Mouse (Mus musculus) MEL (cell line): ENCODE measurements around the gene Gm32742. TPM values are rescaled to one million over a fixed set of nuclear protein-coding genes. Genes with fewer than 3 reads are reported as not detected.

Experiments
- DNase-seq: peaks from one replicate; pipeline ENCODE4 v3.0.0; 2011; ENCODE audit warnings: low read depth, low spot score
- H3K27ac ChIP-seq: 2 replicates; pipeline ENCODE4 v1.5.1; 2012; ENCODE audit warnings: low read depth, mild to moderate bottlenecking, control low read depth, low read length, moderate library complexity; ENCODE audit not compliant: control insufficient read depth
- H3K27me3 ChIP-seq, 2 experiments: fragments of 150-350 bp in 1 of 2; sonication (generic) in 1 of 2; 2 replicates each; pipeline ENCODE4 v1.6.1; 2012; ENCODE audit warnings: low read length in 2 of 2, mild to moderate bottlenecking in 2 of 2, improper control_type of control experiment in 1 of 2, moderate library complexity in 1 of 2; ENCODE audit not compliant: insufficient read depth in 2 of 2, control insufficient read depth in 1 of 2
- H3K36me3 ChIP-seq, 2 experiments: 2 replicates each; pipeline ENCODE4 v1.6.1; 2012 to 2014; ENCODE audit warnings: low read length in 2 of 2, improper control_type of control experiment in 1 of 2, inconsistent platforms in 1 of 2, mild to moderate bottlenecking in 1 of 2; ENCODE audit not compliant: insufficient read depth in 2 of 2, control insufficient read depth in 1 of 2
- H3K4me1 ChIP-seq, 2 experiments: fragments of 150-350 bp in 1 of 2; sonication (generic) in 1 of 2; 2 replicates each; pipeline ENCODE4 v1.6.1; 2012; ENCODE audit warnings: low read length in 2 of 2, improper control_type of control experiment in 1 of 2, mild to moderate bottlenecking in 1 of 2; ENCODE audit not compliant: insufficient read depth in 2 of 2, control insufficient read depth in 1 of 2
- H3K4me3 ChIP-seq, 2 experiments: fragments of 150-350 bp in 1 of 2; sonication (generic) in 1 of 2; 2 replicates each; pipeline ENCODE4 v1.5.1; 2012; ENCODE audit warnings: low read depth in 2 of 2, low read length in 2 of 2, mild to moderate bottlenecking in 2 of 2, moderate library complexity in 2 of 2, control low read depth in 1 of 2, improper control_type of control experiment in 1 of 2; ENCODE audit not compliant: control insufficient read depth in 1 of 2, insufficient read depth in 1 of 2
- H3K79me2 ChIP-seq: 2 replicates; pipeline ENCODE4 v1.6.1; 2012; ENCODE audit warnings: mild to moderate bottlenecking, low read length, moderate library complexity; ENCODE audit not compliant: control insufficient read depth, poor library complexity, insufficient read depth
- H3K9ac ChIP-seq: 2 replicates; pipeline ENCODE4 v1.6.1; 2012; ENCODE audit warnings: low read depth, mild to moderate bottlenecking, control low read depth, low read length, moderate library complexity; ENCODE audit not compliant: control insufficient read depth, poor library complexity, severe bottlenecking
- H3K9me3 ChIP-seq: fragments of 150-350 bp; sonication (generic); replicated peaks from 2 replicates; pipeline ENCODE4 v1.6.1; 2012; ENCODE audit warnings: mild to moderate bottlenecking, low read length, improper control_type of control experiment, moderate library complexity; ENCODE audit not compliant: insufficient read depth
- BHLHE40 ChIP-seq: IDR thresholded peaks from 2 replicates; pipeline ENCODE4 v1.6.1; 2012; ENCODE audit warnings: low read depth, mild to moderate bottlenecking, inconsistent platforms, low read length, improper control_type of control experiment, borderline replicate concordance
- CHD1 ChIP-seq: IDR thresholded peaks from 2 replicates; pipeline ENCODE4 v1.6.1; 2012; ENCODE audit warnings: low read depth, mild to moderate bottlenecking, inconsistent platforms, low read length, improper control_type of control experiment
- CHD2 ChIP-seq: IDR thresholded peaks from 2 replicates; pipeline ENCODE4 v1.6.1; 2011; ENCODE audit warnings: low read length, improper control_type of control experiment
- CTCF ChIP-seq, 3 experiments: IDR thresholded peaks in 2 of 3; conservative IDR thresholded peaks in 1 of 3; 2 replicates each; pipeline ENCODE4 v1.5.1; 2011 to 2012; ENCODE audit warnings: low read length in 3 of 3, low read depth in 2 of 3, mild to moderate bottlenecking in 2 of 3, improper control_type of control experiment in 1 of 3, inconsistent platforms in 1 of 3, mixed read lengths in 1 of 3, moderate library complexity in 1 of 3; ENCODE audit not compliant: control insufficient read depth in 1 of 3, insufficient read depth in 1 of 3, poor library complexity in 1 of 3, severe bottlenecking in 1 of 3
- EP300 ChIP-seq, 2 experiments: IDR thresholded peaks; 2 replicates each; pipeline ENCODE4 v1.6.1; 2011; ENCODE audit warnings: improper control_type of control experiment in 2 of 2, low read length in 2 of 2, low read depth in 1 of 2, mild to moderate bottlenecking in 1 of 2
- ETS1 ChIP-seq: IDR thresholded peaks from 2 replicates; pipeline ENCODE4 v1.6.1; 2012; ENCODE audit warnings: low read depth, mild to moderate bottlenecking, inconsistent platforms, low read length, improper control_type of control experiment, moderate library complexity
- GABPA ChIP-seq: IDR thresholded peaks from 2 replicates; pipeline ENCODE4 v1.6.1; 2012; ENCODE audit warnings: low read depth, mild to moderate bottlenecking, inconsistent platforms, low read length, improper control_type of control experiment, moderate library complexity
- GATA1 ChIP-seq: IDR thresholded peaks from 2 replicates; pipeline ENCODE4 v1.6.1; 2011; ENCODE audit warnings: low read depth, low read length, improper control_type of control experiment
- HCFC1 ChIP-seq: IDR thresholded peaks from 2 replicates; pipeline ENCODE4 v1.6.1; 2012; ENCODE audit warnings: low read depth, mild to moderate bottlenecking, inconsistent platforms, low read length, improper control_type of control experiment, moderate library complexity
- KAT2A ChIP-seq: conservative IDR thresholded peaks from 2 replicates; pipeline ENCODE4 v1.6.1; 2012; ENCODE audit warnings: low read depth, low read length, improper control_type of control experiment, inconsistent platforms
- MAFK ChIP-seq: IDR thresholded peaks from 2 replicates; pipeline ENCODE4 v1.6.1; 2011; ENCODE audit warnings: low read depth, mild to moderate bottlenecking, low read length, improper control_type of control experiment, borderline replicate concordance
- MEF2A ChIP-seq: IDR thresholded peaks from 2 replicates; pipeline ENCODE4 v1.6.1; 2014; ENCODE audit warnings: low read depth, mild to moderate bottlenecking, inconsistent platforms, low read length, improper control_type of control experiment; ENCODE audit not compliant: poor library complexity, insufficient replicate concordance, severe bottlenecking; ENCODE audit errors: extremely low read depth
- MXI1 ChIP-seq: IDR thresholded peaks from 2 replicates; pipeline ENCODE4 v1.6.1; 2011; ENCODE audit warnings: mild to moderate bottlenecking, low read depth, low read length, improper control_type of control experiment
- MYB ChIP-seq: IDR thresholded peaks from 2 replicates; pipeline ENCODE4 v1.6.1; 2011; ENCODE audit warnings: mild to moderate bottlenecking, low read depth, low read length, improper control_type of control experiment
- MYC ChIP-seq: IDR thresholded peaks from 2 replicates; pipeline ENCODE4 v1.6.1; 2011; ENCODE audit warnings: low read depth, mild to moderate bottlenecking, low read length, improper control_type of control experiment, moderate library complexity
- NRF1 ChIP-seq: IDR thresholded peaks from 2 replicates; pipeline ENCODE4 v1.6.1; 2014; ENCODE audit warnings: low read depth, mild to moderate bottlenecking, inconsistent platforms, low read length, improper control_type of control experiment, moderate library complexity; ENCODE audit not compliant: poor library complexity, insufficient read depth, severe bottlenecking
- POLR2AphosphoS2 ChIP-seq: IDR thresholded peaks from 2 replicates; pipeline ENCODE4 v1.6.1; 2011; ENCODE audit warnings: low read length, improper control_type of control experiment
- RAD21 ChIP-seq: IDR thresholded peaks from 2 replicates; pipeline ENCODE4 v1.6.1; 2011; ENCODE audit warnings: mild to moderate bottlenecking, low read depth, low read length, improper control_type of control experiment
- SIN3A ChIP-seq: IDR thresholded peaks from 2 replicates; pipeline ENCODE4 v1.6.1; 2012; ENCODE audit warnings: low read length, improper control_type of control experiment, inconsistent platforms
- TBP ChIP-seq: IDR thresholded peaks from 2 replicates; pipeline ENCODE4 v1.8.0; 2011; ENCODE audit warnings: low read depth, low read length, improper control_type of control experiment
- TCF12 ChIP-seq: IDR thresholded peaks from 2 replicates; pipeline ENCODE4 v1.6.1; 2014; ENCODE audit warnings: low read depth, mild to moderate bottlenecking, inconsistent platforms, low read length, improper control_type of control experiment, moderate library complexity
- ZC3H11A ChIP-seq: IDR thresholded peaks from 2 replicates; pipeline ENCODE4 v1.6.1; 2012; ENCODE audit warnings: low read depth, mild to moderate bottlenecking, inconsistent platforms, low read length, improper control_type of control experiment
- ZKSCAN1 ChIP-seq: IDR thresholded peaks from 2 replicates; pipeline ENCODE4 v1.6.1; 2012; ENCODE audit warnings: low read depth, mild to moderate bottlenecking, inconsistent platforms, low read length, improper control_type of control experiment, moderate library complexity
- ZMIZ1 ChIP-seq: IDR thresholded peaks from 2 replicates; pipeline ENCODE4 v1.6.1; 2012; ENCODE audit warnings: low read depth, mild to moderate bottlenecking, inconsistent platforms, low read length, improper control_type of control experiment, moderate library complexity
- ZNF384 ChIP-seq: IDR thresholded peaks from 2 replicates; pipeline ENCODE4 v1.6.1; 2012; ENCODE audit warnings: low read depth, mild to moderate bottlenecking, inconsistent platforms, low read length, improper control_type of control experiment
- polyA plus RNA-seq, 2 experiments: library from polyadenylated mRNA; stranded (reverse) in 1 of 2; unstranded in 1 of 2; fragments of >175 nt in 1 of 2; fragments of >200 nt in 1 of 2; gene quantifications; 2 replicates each; pipeline versions ENCODE4 v1.2.1 to v1.2.4; 2012; ENCODE audit warnings: low replicate concordance in 2 of 2, low read depth in 1 of 2; ENCODE audit not compliant: insufficient read length in 2 of 2, insufficient read depth in 1 of 2, missing spikeins in 1 of 2
- total RNA-seq: library from RNA; depleted of rRNA; stranded (reverse); fragments of 300-350 nt; gene quantifications from 2 replicates; pipeline ENCODE4 v1.2.3, GENCODE M21; 2012

The Gm32742 gene
- total and polyA plus RNA-seq, 3 experiments, result 0.01 TPM; not detected in 2

- Histone ChIP-seq H3K4me1 (0 out of 4 replicates have a peak, but pooled peaks cover 0 to 6% of the 10 kb centered on the region in 2 experiments), H3K27me3 (no peaks in the 10 kb centered on the region), H3K79me2 (no peaks in the 10 kb centered on the region), H3K9me3 (no peaks in the 10 kb centered on the region), H3K4me3 (no peak overlapping the region), H3K36me3 (no peaks in the 10 kb centered on the region), H3K27ac (no peak overlapping the region), H3K9ac (no peak overlapping the region)
- DNase-seq, result peak; percentile 41
- TF ChIP-seq TBP (no peak), MAFK (no peak), MYB (no peak), ETS1 (0 out of 2 replicates have a peak, but pooled peaks have one; percentile 40), ZKSCAN1 (no peak), NRF1 (no peak), HCFC1 (no peak), ZMIZ1 (no peak), KAT2A (no peak), EP300 (IDR thresholded peaks at IDR 0.05; ENCODE audit: low read depth in 1 of 2, low read length in 2 of 2) (no peak), RAD21 (no peak), TCF12 (no peak), GABPA (no peak), CHD2 (no peak), BHLHE40 (peak; percentile 92), MXI1 (no peak), MYC (no peak), CHD1 (no peak), GATA1 (peak; percentile 90), SIN3A (no peak), CTCF (IDR thresholded peaks at IDR 0.05 in 2 of 3, conservative IDR thresholded peaks at IDR 0.05 in 1 of 3; ENCODE audit: control insufficient read depth in 1 of 3, insufficient read depth in 1 of 3, low read depth in 2 of 3, low read length in 3 of 3, poor library complexity in 1 of 3, severe bottlenecking in 1 of 3) (no peak), ZC3H11A (no peak), MEF2A (no peak), ZNF384 (no peak), POLR2AphosphoS2 (no peak)
Measured at GRCm38 (mm10) chr9:51174890-51175464, 9.7 kb upstream of the Gm32742 start.
